Mouse (Mus musculus): ENCODE data around the gene Borcs6. TPM values are rescaled to one million over a fixed set of nuclear protein-coding genes. Genes with fewer than 3 reads are reported as not detected.
A peak's percentile ranks its signal among the peaks of the same experiment; 100 is the strongest.

Gene Borcs6
- polyA plus RNA-seq, 1 experiment: 28.5 TPM

DNA sequence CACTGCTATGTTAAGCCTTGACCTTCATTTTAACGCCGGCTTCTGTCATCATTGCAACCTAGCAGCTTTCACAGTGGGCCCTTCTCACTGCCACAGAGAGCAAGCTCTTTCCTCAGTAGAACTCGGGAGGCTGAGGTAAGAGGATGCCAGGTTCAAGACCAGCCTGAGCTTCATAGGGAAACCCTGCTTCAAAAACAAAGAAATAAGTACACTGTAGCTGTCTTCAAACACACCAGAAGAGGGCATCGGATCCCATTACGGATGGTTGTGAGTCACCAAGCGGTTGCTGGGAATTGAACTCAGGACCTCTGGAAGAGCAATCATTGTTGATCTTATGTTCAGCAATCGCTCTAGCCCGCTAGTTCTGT lies 21.3 kb downstream of the Borcs6 start:
- Histone ChIP-seq H3K36me3 (ENCODE audit: control insufficient read depth, insufficient read depth, low read length) (no peaks in the 10 kb centered on the region), H3K27ac (ENCODE audit: insufficient read depth, low read depth, low read length) (no peak overlapping the region), H3K4me3 (ENCODE audit: low read depth, low read length) (no peak overlapping the region), H3K27me3 (ENCODE audit: control insufficient read depth, insufficient read depth, low read length) (no peaks in the 10 kb centered on the region), H3K4me1 (ENCODE audit: control insufficient read depth, insufficient read depth, insufficient read length, low read length) (peaks cover 11% of the 10 kb centered on the region; the same call in 1 of the 2 replicates)
- 83% methylated on average over 8 of the region's 8 CpGs for WGBS
- TF ChIP-seq CTCF (IDR thresholded peaks at IDR 0.05; ENCODE audit: extremely low read depth, insufficient read length, insufficient replicate concordance, low read depth, low read length): no peak
- TF ChIP-seq POLR2A (IDR thresholded peaks at IDR 0.05; ENCODE audit: low read depth, low read length): no peak

DNA sequence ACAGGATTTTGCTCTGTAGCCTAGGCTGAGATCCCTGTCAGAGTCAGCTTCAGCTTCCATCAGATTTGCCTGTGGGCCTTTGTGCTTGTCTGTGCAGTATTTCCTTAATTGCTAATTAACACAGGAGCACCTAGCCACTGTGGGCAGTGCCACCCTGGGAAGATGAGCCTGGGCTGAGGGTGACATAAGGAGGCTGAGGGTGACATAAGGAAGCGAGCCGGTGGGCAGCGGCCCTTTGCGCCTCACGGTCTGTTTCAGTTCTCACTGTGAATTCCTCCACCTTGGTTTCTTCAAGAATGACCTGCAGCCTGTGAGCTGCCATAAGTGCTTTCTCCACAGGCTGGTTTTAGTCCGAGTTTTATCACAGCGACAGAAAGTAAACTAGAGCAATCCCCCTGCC lies 22.1 kb downstream of the Borcs6 start:
- H3K4me3 ChIP-seq (ENCODE audit: low read depth, low read length): no peak overlapping the region
- H3K27ac ChIP-seq (ENCODE audit: insufficient read depth, low read depth, low read length): no peak overlapping the region
- TF ChIP-seq POLR2A (IDR thresholded peaks at IDR 0.05; ENCODE audit: low read depth, low read length) (no peak), CTCF (IDR thresholded peaks at IDR 0.05; ENCODE audit: extremely low read depth, insufficient read length, insufficient replicate concordance, low read depth, low read length) (no peak)
- WGBS: 80% methylated on average over 7 of the region's 7 CpGs
- H3K4me1 ChIP-seq (ENCODE audit: control insufficient read depth, insufficient read depth, insufficient read length, low read length): peaks cover 11% of the 10 kb centered on the region; the same call in 1 of the 2 replicates
- H3K36me3 ChIP-seq (ENCODE audit: control insufficient read depth, insufficient read depth, low read length): no peaks in the 10 kb centered on the region
- no peaks in the 10 kb centered on the region for H3K27me3 ChIP-seq (ENCODE audit: control insufficient read depth, insufficient read depth, low read length)

DNA sequence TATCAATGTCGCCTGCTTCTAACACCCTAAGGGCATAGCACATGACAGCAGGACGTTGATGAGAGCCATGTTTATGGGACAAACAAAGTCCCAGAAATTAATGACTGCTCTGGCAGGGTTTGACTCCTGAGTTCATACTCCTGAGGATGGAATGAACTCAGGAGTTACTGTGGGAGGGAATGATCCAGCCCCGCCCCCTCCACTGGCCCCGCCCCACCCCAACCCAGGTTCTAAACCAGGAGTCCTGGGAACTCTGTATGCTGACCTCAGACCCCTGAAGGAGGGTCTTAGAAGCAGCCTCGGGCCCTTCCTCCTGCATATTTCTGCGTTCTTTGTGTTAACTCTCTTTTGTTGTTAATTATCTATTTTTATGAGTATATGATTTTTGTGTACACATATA lies 26.1 kb downstream of the Borcs6 start:
- H3K27me3 ChIP-seq (ENCODE audit: control insufficient read depth, insufficient read depth, low read length): no peaks in the 10 kb centered on the region
- peaks cover 7% of the 10 kb centered on the region for H3K4me1 ChIP-seq (ENCODE audit: control insufficient read depth, insufficient read depth, insufficient read length, low read length)
- TF ChIP-seq CTCF (IDR thresholded peaks at IDR 0.05; ENCODE audit: extremely low read depth, insufficient read length, insufficient replicate concordance, low read depth, low read length) (no peak), POLR2A (IDR thresholded peaks at IDR 0.05; ENCODE audit: low read depth, low read length) (no peak)
- H3K36me3 ChIP-seq (ENCODE audit: control insufficient read depth, insufficient read depth, low read length): peaks cover 6% of the 10 kb centered on the region; the same call in 1 of the 2 replicates
- no peak overlapping the region for H3K27ac ChIP-seq (ENCODE audit: insufficient read depth, low read depth, low read length)
- no peak overlapping the region for H3K4me3 ChIP-seq (ENCODE audit: low read depth, low read length)
- 57% methylated on average over 6 of the region's 6 CpGs for WGBS

DNA sequence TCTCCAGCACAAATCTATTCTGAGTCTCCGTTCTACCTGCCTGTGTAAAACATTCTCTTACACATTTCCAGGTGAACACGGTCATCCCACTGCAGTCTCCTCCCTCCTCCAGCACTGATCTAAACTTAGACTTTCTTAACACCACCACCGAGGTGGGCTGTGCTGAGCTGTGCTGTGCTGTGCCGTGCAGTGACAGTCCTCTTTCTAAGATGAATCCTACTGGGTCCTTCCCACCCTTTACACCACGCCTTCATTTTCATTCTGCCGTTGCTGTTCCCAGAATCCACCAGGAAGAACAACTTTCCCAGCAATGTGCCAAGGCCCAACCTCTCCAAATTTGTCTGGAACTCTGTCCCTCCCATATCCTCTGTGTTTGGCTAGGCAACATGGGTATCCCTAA lies 26.9 kb downstream of the Borcs6 start:
- TF ChIP-seq POLR2A (IDR thresholded peaks at IDR 0.05; ENCODE audit: low read depth, low read length) (no peak), CTCF (IDR thresholded peaks at IDR 0.05; ENCODE audit: extremely low read depth, insufficient read length, insufficient replicate concordance, low read depth, low read length) (no peak)
- H3K36me3 ChIP-seq (ENCODE audit: control insufficient read depth, insufficient read depth, low read length): peaks cover 6% of the 10 kb centered on the region; the same call in 1 of the 2 replicates
- no peak overlapping the region for H3K4me3 ChIP-seq (ENCODE audit: low read depth, low read length)
- no peaks in the 10 kb centered on the region for H3K27me3 ChIP-seq (ENCODE audit: control insufficient read depth, insufficient read depth, low read length)
- no peak overlapping the region for H3K27ac ChIP-seq (ENCODE audit: insufficient read depth, low read depth, low read length)
- 56% methylated on average over 6 of the region's 6 CpGs for WGBS
- peaks cover 6% of the 10 kb centered on the region for H3K4me1 ChIP-seq (ENCODE audit: control insufficient read depth, insufficient read depth, insufficient read length, low read length)

DNA sequence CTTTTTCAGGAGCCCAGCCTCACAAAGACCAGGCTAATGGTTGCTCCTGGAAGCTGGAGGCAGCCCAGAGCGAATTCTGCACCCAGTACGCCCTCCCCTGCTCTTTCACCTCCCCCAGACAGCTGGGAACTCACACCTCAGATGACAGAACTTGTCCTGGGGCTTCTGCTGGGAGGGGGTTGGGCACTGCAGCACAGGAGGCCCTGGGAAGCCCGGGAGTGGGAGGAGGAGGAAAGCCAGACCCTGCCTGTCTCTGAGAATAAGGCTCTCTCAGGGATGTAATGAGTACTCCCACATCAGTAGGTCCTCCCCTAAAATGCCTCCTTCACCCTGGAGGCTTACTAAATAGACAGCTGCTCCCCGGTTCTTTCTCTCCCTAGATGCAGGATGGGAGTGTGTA lies 27.6 kb downstream of the Borcs6 start:
- H3K36me3 ChIP-seq (ENCODE audit: control insufficient read depth, insufficient read depth, low read length): peaks cover 6% of the 10 kb centered on the region; the same call in 1 of the 2 replicates
- H3K27me3 ChIP-seq (ENCODE audit: control insufficient read depth, insufficient read depth, low read length): no peaks in the 10 kb centered on the region
- TF ChIP-seq POLR2A (IDR thresholded peaks at IDR 0.05; ENCODE audit: low read depth, low read length) (no peak), CTCF (IDR thresholded peaks at IDR 0.05; ENCODE audit: extremely low read depth, insufficient read length, insufficient replicate concordance, low read depth, low read length) (no peak)
- H3K27ac ChIP-seq (ENCODE audit: insufficient read depth, low read depth, low read length): no peak overlapping the region
- 75% methylated on average over 4 of the region's 4 CpGs for WGBS
- no peak overlapping the region for H3K4me3 ChIP-seq (ENCODE audit: low read depth, low read length)
- peaks cover 6% of the 10 kb centered on the region for H3K4me1 ChIP-seq (ENCODE audit: control insufficient read depth, insufficient read depth, insufficient read length, low read length)

DNA sequence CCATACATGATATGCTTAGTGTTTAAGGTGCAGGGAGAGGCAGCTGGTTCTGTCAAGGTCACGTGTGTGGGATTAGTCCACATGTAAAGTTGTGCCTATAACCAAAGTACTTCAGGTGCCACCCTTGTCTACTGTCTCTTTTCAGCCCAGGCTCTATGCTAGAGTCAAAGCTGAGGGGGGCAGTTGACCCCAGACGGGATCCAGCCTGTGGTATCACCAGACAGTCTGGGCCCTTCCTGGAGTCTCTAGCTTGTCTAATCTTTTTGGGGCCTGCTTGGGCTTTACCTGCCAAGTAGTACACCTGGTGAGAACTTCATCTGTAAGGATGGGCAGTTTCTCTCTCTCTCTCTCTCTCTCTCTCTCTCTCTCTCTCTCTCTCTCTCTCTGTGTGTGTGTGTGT lies 28.1 kb downstream of the Borcs6 start:
- H3K27me3 ChIP-seq (ENCODE audit: control insufficient read depth, insufficient read depth, low read length): no peaks in the 10 kb centered on the region
- no peak overlapping the region for H3K4me3 ChIP-seq (ENCODE audit: low read depth, low read length)
- H3K36me3 ChIP-seq (ENCODE audit: control insufficient read depth, insufficient read depth, low read length): peaks cover 8% of the 10 kb centered on the region; the same call in 1 of the 2 replicates
- peak overlapping the region; percentile 52; the same call in 1 of the 2 replicates for H3K27ac ChIP-seq (ENCODE audit: insufficient read depth, low read depth, low read length)
- TF ChIP-seq POLR2A (IDR thresholded peaks at IDR 0.05; ENCODE audit: low read depth, low read length): no peak
- TF ChIP-seq CTCF (IDR thresholded peaks at IDR 0.05; ENCODE audit: extremely low read depth, insufficient read length, insufficient replicate concordance, low read depth, low read length): no peak
- 86% methylated on average over 2 of the region's 2 CpGs for WGBS
- peaks cover 8% of the 10 kb centered on the region for H3K4me1 ChIP-seq (ENCODE audit: control insufficient read depth, insufficient read depth, insufficient read length, low read length)

DNA sequence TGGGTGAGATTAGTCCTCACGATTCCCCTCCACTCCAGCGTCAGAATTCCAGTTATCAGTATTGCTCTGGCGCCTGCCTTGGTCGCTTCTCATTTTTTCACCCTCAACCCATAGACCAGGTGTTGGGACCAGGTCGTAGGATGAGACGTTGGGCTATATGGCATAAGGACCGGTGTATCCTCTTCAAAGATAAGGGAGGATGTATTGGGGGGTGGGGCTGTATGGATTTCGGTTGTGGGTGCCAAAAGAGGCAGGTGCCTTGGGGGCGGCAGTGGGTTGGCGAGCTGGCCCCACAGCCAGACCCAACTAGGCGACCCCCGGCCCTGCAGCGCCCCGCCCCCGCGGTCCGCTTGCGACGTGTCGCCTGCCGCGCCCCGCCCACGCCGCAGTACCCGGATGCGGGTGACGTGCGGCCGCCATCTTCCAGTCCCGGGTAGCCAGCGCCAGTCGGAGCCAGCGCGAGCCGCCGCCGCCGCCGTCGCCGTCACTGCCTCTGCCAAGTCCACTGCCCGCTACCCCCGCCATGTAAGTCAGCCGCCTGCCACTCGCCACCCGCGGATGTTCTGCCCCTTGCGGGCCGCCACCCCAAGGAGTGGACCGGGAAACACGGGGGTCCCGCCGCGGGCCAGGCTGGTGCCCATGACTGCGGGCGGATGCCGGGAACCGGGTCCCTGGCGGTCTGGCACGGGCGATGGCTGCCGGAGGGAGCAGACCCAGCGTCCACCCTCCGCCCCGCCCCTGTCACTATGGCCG lies 28.8 kb downstream of the Borcs6 start, which contains the start of gene Vamp2:
Gene Vamp2, plus strand, starts transcription at position 388 of the 753 bp plus-strand sequence.
- TF ChIP-seq CTCF (IDR thresholded peaks at IDR 0.05; ENCODE audit: extremely low read depth, insufficient read length, insufficient replicate concordance, low read depth, low read length): no peak
- no peak for TF ChIP-seq POLR2A (IDR thresholded peaks at IDR 0.05; ENCODE audit: low read depth, low read length)
- whole genome bisulfite sequencing: under 1% methylated on average over 66 of the region's 67 CpGs
- no peaks in the 10 kb centered on the region for H3K27me3 ChIP-seq (ENCODE audit: control insufficient read depth, insufficient read depth, low read length)
- peak within 1 kb of the TSS; percentile 90 for H3K27ac ChIP-seq (ENCODE audit: insufficient read depth, low read depth, low read length)
- H3K4me3 ChIP-seq (ENCODE audit: low read depth, low read length): peak within 1 kb of the TSS; percentile 93
- peaks cover 9% of the 10 kb centered on the region for H3K4me1 ChIP-seq (ENCODE audit: control insufficient read depth, insufficient read depth, insufficient read length, low read length)
- H3K36me3 ChIP-seq (ENCODE audit: control insufficient read depth, insufficient read depth, low read length): peaks cover 9% of the 10 kb centered on the region; the same call in 1 of the 2 replicates

Data from small intestine, adult 2 months (tissue).